Mouse (Mus musculus) G1E-ER4 (cell line): ENCODE data around the gene Stx7. TPM values are rescaled to one million over a fixed set of nuclear protein-coding genes. Genes with fewer than 3 reads are reported as not detected.

ENCODE experiments used
- GATA1 ChIP-seq: IDR thresholded peaks from one replicate; pipeline ENCODE4 v1.8.0; 2012; ENCODE audit warnings: low read length, inconsistent platforms
- polyA plus RNA-seq: library from polyadenylated mRNA; stranded (reverse); fragments of >175 nt; gene quantifications from 2 replicates; pipeline ENCODE4 v1.2.3, GENCODE M21; 2012

The Stx7 gene
- polyA plus RNA-seq, 1 experiment, result 43.1 TPM

DNA sequence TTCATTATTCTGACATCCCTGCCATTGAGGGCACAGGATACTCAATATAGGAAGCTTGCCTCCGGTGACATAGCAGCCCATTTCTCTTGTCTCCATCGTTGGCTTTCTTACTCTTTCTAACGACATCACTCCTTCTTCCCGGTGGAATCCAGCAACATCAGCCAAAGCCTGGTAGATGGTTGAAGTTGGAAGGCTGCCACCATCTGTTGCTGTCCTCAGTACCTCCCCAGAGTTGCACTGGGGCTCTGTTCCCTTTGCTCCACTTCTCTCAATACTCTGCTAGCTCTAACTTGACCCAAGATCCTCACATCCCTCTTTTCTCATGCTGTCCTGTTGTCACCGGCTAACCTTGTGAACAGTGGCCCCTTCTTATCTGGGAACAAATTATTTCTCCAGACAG, 71.8 kb downstream of the Stx7 start:
- TF ChIP-seq GATA1, result no peak

DNA sequence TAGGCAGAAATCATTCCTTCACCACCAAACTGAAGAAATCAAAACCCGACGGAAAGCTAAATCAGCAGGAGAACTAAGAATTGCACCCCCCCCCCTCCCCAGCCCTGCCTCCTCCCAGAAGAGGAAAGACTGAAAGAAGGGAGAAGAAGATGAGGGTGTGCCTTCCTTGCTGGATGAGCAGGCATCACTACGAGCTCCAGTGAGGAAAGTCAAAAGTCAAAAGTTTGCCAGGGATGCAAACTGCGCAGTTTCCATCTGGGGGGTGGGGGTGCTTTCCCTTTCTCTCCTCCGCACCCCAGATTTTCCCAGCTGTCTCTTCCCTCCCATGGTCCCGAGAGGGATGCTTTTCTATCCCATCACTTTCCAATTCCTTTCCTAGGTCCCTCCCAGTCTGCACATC, 73.8 kb downstream of the Stx7 start:
- no peak for TF ChIP-seq GATA1

- no peak for TF ChIP-seq GATA1
Observed at GRCm38 (mm10) chr10:24223449-24224143, 74.5 kb downstream of the Stx7 start, which contains the start of gene Moxd1. Gene Moxd1, plus strand, starts transcription at chr10:24223517.

DNA sequence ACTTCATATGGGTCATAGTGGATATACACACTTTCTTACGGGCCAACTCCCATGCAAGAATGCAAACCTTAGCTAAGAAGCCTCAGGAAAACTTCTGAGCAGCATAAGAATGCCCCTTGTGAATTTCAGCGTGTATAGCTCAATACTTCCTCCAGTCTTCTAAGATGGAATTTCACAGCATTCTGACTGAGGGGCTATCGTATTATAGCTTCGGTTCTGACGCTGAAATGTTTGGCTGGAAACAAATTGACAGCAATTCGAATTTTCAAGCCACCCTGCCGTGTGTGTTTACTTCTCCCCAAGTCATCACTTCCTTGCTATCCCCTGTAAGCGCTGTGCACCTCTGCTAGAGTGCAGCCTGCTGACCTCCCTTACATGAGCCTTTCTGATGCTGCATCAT, 75.5 kb downstream of the Stx7 start:
- no peak for TF ChIP-seq GATA1

DNA sequence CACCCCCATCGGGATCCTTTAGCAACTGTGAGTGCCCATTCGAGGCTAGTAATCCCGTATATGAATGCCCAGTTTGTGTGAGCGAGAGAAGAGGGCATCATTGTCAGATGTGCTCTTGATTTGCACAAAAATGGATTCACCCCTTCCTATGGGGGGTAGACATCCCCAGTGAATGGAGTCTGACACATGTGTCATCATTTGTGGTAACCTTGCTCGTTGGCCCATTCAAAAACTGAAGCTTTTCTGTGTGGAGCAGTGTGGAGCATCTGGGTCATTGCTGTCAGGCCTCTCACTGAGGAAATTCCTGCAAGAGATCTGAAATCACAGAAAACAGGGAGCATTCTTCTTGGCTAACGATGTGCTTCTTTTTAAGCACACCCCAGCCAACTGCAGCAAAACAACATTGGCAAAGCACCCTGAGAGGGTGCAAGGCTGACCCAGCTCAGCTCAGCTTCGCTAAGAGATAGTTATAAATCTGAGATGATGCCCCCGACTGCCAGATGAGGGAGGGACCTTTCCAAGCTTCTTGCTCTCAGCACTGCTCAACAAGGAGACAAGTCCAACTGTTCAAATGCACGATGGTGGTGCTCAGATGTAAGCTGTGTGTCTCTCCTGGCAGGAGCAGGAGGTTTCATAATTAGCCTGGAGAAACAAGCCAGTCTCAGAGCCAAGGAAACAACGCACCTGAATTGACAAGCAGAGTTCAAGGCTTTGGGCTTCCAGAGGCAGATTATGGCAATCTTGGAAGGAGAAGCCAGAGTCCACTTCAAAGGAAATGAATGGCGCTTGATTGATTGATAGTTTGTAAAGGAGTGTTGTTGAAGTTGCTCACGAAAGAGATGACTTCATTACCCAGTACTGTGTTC, 79.4 kb downstream of the Stx7 start:
- no peak for TF ChIP-seq GATA1

DNA sequence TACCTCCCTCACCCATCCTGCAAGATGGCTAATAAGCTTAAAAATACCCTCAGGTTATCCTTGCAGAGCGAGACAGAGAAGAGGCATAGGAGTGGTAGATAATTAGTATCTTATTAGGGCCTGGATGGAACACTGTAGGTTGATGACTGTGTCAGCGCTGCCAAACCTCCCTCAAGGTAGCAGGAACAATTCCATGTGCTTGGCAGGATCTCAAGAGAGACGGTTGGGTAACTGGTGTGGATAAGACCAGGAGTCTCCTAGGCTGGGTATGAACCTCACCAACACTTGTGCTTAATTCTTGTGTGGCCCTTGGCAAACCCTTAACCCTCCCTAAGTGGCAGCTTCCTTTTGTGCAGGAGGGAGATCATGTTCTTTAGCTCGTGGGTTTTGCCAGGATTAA, 83.2 kb downstream of the Stx7 start:
- no peak for TF ChIP-seq GATA1

GRCm38 (mm10) chr10:24235426-24236283, 86.6 kb downstream of the Stx7 start:
- no peak for TF ChIP-seq GATA1

Other genes starting within 250 kb of the Stx7 start
- gene Taar1, start 228.9 kb upstream of the Stx7 start, polyA plus RNA-seq, result not detected in 2 replicates
- gene Taar2, start 210.7 kb upstream of the Stx7 start, polyA plus RNA-seq, result not detected in 2 replicates
- not detected in 2 replicates for gene Taar3, start 199.7 kb upstream of the Stx7 start, polyA plus RNA-seq
- gene Taar4, start 188.8 kb upstream of the Stx7 start, polyA plus RNA-seq, result not detected in 2 replicates
- not detected in 2 replicates for gene Taar5, start 178.6 kb upstream of the Stx7 start, polyA plus RNA-seq
- not detected in 2 replicates for gene Taar6, start 163.7 kb upstream of the Stx7 start, polyA plus RNA-seq
- gene Taar7a, start 155.8 kb upstream of the Stx7 start, polyA plus RNA-seq, result not detected in 2 replicates
- not detected in 2 replicates for gene Taar7b, start 149.4 kb upstream of the Stx7 start, polyA plus RNA-seq
- gene Taar7d, start 122.1 kb upstream of the Stx7 start, polyA plus RNA-seq, result not detected in 2 replicates
- not detected in 2 replicates for gene Taar7e, start 111.7 kb upstream of the Stx7 start, polyA plus RNA-seq
- not detected in 2 replicates for gene Taar7f, start 99.8 kb upstream of the Stx7 start, polyA plus RNA-seq
- gene Taar8a, start 72.8 kb upstream of the Stx7 start, polyA plus RNA-seq, result not detected in 2 replicates
- gene Taar8b, start 57.0 kb upstream of the Stx7 start, polyA plus RNA-seq, result not detected in 2 replicates
- gene Taar8c, start 47.4 kb upstream of the Stx7 start, polyA plus RNA-seq, result not detected in 2 replicates
- not detected in 2 replicates for gene Taar9, start 39.8 kb upstream of the Stx7 start, polyA plus RNA-seq
- gene Moxd1, start 74.2 kb downstream of the Stx7 start, polyA plus RNA-seq, result not detected in 2 replicates